Mouse (Mus musculus): ENCODE measurements around the gene Apaf1. TPM values are rescaled to one million over a fixed set of nuclear protein-coding genes. Genes with fewer than 3 reads are reported as not detected.

Apaf1 gene
- polyA plus RNA-seq, 1 experiment, result 56.7 TPM

DNA sequence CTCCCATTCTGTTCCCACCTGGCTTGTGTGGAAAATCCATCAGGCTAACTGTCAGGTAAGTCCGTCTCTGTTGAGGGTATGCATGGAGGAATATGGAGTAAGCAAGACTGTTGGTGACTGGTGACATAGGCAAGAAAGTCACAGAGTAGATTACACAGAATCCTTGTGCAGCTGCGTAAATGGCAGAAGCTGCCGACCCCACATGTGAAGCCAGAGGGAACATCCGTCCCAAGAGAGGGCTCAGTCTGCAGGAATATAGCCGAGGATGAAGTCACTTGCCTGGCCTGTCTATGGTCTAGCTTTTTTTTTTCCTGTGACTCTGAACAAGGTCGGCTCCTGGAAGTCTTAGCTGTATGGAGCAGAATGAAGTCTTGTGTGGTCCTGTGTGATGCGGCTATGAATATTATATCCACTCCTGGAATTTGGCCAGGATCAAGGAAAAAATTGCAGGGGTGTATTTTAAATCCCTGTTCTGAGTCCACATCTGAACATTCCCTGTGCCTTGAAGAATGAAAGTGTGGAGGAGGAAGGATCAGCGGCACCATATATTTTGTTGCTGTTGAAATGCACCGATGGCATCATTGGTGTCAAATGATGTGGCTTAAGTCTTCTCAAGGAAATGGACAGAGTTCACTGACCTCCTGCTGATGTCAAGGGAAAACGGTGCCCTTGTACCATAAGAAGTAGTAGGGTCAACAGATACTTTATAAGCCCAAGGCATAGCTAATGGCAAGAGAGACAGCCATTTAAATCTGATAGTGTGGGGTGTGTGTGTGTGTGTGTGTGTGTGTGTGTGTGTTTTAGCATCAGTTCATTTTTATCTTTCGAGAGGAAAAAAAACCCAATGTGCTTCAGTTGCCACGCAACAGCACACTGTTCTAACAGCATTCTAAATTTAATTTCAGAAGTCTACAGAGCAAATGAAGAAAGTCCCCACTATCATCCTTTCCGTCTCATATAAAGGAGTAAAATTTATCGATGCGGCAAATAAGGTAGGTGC is 141.7 kb downstream of the Apaf1 start:
- Histone ChIP-seq H3K27ac (ENCODE audit: insufficient read depth, low read depth, low read length) (no peak overlapping the region), H3K4me3 (ENCODE audit: insufficient read depth, low read length) (no peak overlapping the region), H3K4me1 (ENCODE audit: control insufficient read depth, insufficient read depth, low read length) (no peaks in the 10 kb centered on the region)
- TF ChIP-seq POLR2A (IDR thresholded peaks at IDR 0.05; ENCODE audit: borderline replicate concordance, low read depth, low read length), result no peak
- no peak for TF ChIP-seq CTCF (IDR thresholded peaks at IDR 0.05; ENCODE audit: low read depth, low read length)

Other genes with a start within 250 kb of the Apaf1 start
- 20.4 and 22.5 TPM in 2 replicates for gene Ikbip, start 170 bp upstream of the Apaf1 start, polyA plus RNA-seq (2012; ENCODE audit: insufficient read depth, insufficient read length, missing spikeins)
- gene Slc25a3, start 41.3 kb upstream of the Apaf1 start, polyA plus RNA-seq (2012; ENCODE audit: insufficient read depth, insufficient read length, missing spikeins), result 517 and 528 TPM in 2 replicates
- 150 and 155 TPM in 2 replicates for gene Tmpo, start 98.5 kb upstream of the Apaf1 start, polyA plus RNA-seq (2012; ENCODE audit: insufficient read depth, insufficient read length, missing spikeins)